Mouse (Mus musculus): ENCODE data around the gene Filip1l. TPM values are rescaled to one million over a fixed set of nuclear protein-coding genes. Genes with fewer than 3 reads are reported as not detected.

Filip1l gene
- polyA plus RNA-seq, 1 experiment from 2014 or later, result 26.0 TPM

DNA sequence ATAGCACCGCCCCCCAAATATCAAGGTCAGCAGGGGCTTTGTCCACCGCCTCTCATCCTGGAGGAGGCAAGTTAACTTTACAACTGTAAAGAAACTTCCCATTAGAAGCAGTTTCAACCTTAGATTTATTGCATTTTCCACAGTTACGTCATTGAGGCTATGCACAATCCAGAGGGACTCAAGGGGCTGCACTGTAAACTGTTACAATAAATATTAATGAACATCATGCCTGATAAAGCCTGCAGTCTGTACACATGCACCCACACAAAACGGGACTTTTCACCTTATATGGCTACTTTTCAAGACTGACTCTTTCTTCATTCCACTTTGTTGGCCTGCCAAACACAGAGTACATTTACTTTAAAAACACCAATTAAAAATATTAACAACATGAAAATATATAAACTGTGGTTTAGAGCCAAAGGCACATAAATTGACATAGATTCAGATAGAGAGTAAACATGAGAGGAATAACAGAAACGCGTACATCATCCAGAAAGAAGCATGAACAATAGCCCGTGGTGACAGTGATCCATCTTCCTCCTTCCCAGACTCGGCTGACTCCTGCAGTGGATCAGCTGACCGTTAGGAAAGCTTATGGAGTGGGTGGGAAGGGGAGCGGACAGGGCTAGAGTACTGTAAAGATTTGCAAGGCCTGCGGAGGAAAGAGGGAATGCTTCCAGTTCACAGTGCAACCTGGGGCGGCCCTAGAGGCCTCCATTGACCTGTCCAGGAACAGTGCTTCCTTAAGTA is 131.3 kb downstream of the Filip1l start:
- Histone ChIP-seq H3K4me1 (ENCODE audit: control insufficient read depth, insufficient read depth, low read length) (peaks cover 14% of the 10 kb centered on the region), H3K9me3 (replicated peaks; ENCODE audit: control insufficient read depth, low read length) (no peaks in the 10 kb centered on the region), H3K9ac (ENCODE audit: low read depth, low read length) (no peak overlapping the region), H3K27ac (ENCODE audit: low read depth, low read length) (no peak overlapping the region), H3K36me3 (ENCODE audit: control insufficient read depth, insufficient read depth, low read length) (no peaks in the 10 kb centered on the region), H3K4me3 (ENCODE audit: low read depth, low read length) (no peak overlapping the region), H3K27me3 (ENCODE audit: control insufficient read depth, insufficient read depth, low read length) (no peaks in the 10 kb centered on the region), H3K4me2 (no peak overlapping the region)
- ATAC-seq (replicated peaks; ENCODE audit: insufficient number of reproducible peaks, low FRiP score, low TSS enrichment), result no peak
- 62% methylated on average over 12 of the region's 12 CpGs for WGBS (ENCODE audit: insufficient replicate concordance)

DNA sequence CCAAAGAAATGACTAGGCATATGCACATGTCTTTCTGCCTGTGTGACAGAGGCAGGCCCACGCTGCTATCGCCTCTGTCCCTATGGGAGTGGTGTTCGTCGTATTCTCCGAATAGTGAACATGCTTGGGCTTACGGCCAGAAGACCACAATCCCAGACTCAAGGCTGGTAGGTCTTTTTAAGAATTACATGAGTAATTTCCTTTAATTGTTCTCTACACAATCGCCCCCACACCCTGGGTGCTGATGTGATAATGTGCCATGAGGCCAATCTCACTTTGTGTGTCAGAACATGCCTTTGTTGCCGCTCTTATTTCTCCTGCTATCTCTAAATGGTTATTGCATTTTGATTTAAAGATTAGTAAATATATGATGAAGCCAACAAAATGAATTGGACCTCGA is 132.4 kb downstream of the Filip1l start:
- H3K27me3 ChIP-seq (ENCODE audit: control insufficient read depth, insufficient read depth, low read length), result no peaks in the 10 kb centered on the region
- WGBS (ENCODE audit: insufficient replicate concordance), result 75% methylated on average over 9 of the region's 9 CpGs
- H3K4me2 ChIP-seq, result no peak overlapping the region
- no peaks in the 10 kb centered on the region for H3K9me3 ChIP-seq (replicated peaks; ENCODE audit: control insufficient read depth, low read length)
- H3K27ac ChIP-seq (ENCODE audit: low read depth, low read length), result no peak overlapping the region
- H3K4me3 ChIP-seq (ENCODE audit: low read depth, low read length), result no peak overlapping the region
- H3K9ac ChIP-seq (ENCODE audit: low read depth, low read length), result no peak overlapping the region
- peaks cover 14% of the 10 kb centered on the region for H3K4me1 ChIP-seq (ENCODE audit: control insufficient read depth, insufficient read depth, low read length)
- H3K36me3 ChIP-seq (ENCODE audit: control insufficient read depth, insufficient read depth, low read length), result no peaks in the 10 kb centered on the region
- ATAC-seq (replicated peaks; ENCODE audit: insufficient number of reproducible peaks, low FRiP score, low TSS enrichment), result no peak

GRCm38 (mm10) chr16:57486266-57486665 is 133.4 kb downstream of the Filip1l start:
- Histone ChIP-seq H3K4me2 (no peak overlapping the region), H3K27me3 (ENCODE audit: control insufficient read depth, insufficient read depth, low read length) (no peaks in the 10 kb centered on the region), H3K4me1 (ENCODE audit: control insufficient read depth, insufficient read depth, low read length) (peaks cover 14% of the 10 kb centered on the region), H3K27ac (ENCODE audit: low read depth, low read length) (no peak overlapping the region), H3K36me3 (ENCODE audit: control insufficient read depth, insufficient read depth, low read length) (no peaks in the 10 kb centered on the region), H3K9me3 (replicated peaks; ENCODE audit: control insufficient read depth, low read length) (no peaks in the 10 kb centered on the region), H3K9ac (ENCODE audit: low read depth, low read length) (no peak overlapping the region), H3K4me3 (ENCODE audit: low read depth, low read length) (no peak overlapping the region)
- ATAC-seq (replicated peaks; ENCODE audit: insufficient number of reproducible peaks, low FRiP score, low TSS enrichment), result no peak
- WGBS (ENCODE audit: insufficient replicate concordance), result 88% methylated on average over 5 of the region's 5 CpGs

GRCm38 (mm10) chr16:57488661-57489060 is 135.8 kb downstream of the Filip1l start:
- H3K4me1 ChIP-seq (ENCODE audit: control insufficient read depth, insufficient read depth, low read length), result peaks cover 7% of the 10 kb centered on the region
- no peaks in the 10 kb centered on the region for H3K9me3 ChIP-seq (replicated peaks; ENCODE audit: control insufficient read depth, low read length)
- no peaks in the 10 kb centered on the region for H3K36me3 ChIP-seq (ENCODE audit: control insufficient read depth, insufficient read depth, low read length)
- H3K27me3 ChIP-seq (ENCODE audit: control insufficient read depth, insufficient read depth, low read length), result no peaks in the 10 kb centered on the region
- H3K9ac ChIP-seq (ENCODE audit: low read depth, low read length), result no peak overlapping the region
- no peak overlapping the region for H3K27ac ChIP-seq (ENCODE audit: low read depth, low read length)
- ATAC-seq (replicated peaks; ENCODE audit: insufficient number of reproducible peaks, low FRiP score, low TSS enrichment), result no peak
- H3K4me2 ChIP-seq, result no peak overlapping the region
- no peak overlapping the region for H3K4me3 ChIP-seq (ENCODE audit: low read depth, low read length)

DNA sequence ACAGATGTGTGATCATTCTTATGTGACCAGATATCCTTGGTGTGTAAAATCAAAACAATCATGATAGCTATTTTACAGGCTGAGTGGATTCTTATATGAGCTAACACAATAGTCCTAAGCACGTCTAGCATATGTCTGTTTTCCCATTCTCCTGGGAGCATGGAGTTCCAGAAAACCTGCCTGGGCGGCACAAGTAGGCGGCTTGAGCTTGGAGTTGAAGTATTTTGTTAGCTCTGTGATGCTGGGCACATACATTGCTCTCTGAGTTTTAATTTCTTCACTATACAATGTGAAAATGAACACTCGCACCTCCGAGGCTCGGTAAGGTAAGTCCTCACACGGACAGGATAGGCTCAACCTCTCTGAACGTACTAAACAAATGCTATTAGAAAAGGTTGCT is 137.8 kb downstream of the Filip1l start:
- H3K27me3 ChIP-seq (ENCODE audit: control insufficient read depth, insufficient read depth, low read length), result no peaks in the 10 kb centered on the region
- no peaks in the 10 kb centered on the region for H3K9me3 ChIP-seq (replicated peaks; ENCODE audit: control insufficient read depth, low read length)
- WGBS (ENCODE audit: insufficient replicate concordance), result 92% methylated on average over 8 of the region's 8 CpGs
- no peak overlapping the region for H3K27ac ChIP-seq (ENCODE audit: low read depth, low read length)
- no peaks in the 10 kb centered on the region for H3K36me3 ChIP-seq (ENCODE audit: control insufficient read depth, insufficient read depth, low read length)
- H3K4me1 ChIP-seq (ENCODE audit: control insufficient read depth, insufficient read depth, low read length), result no peaks in the 10 kb centered on the region
- no peak overlapping the region for H3K4me2 ChIP-seq
- H3K4me3 ChIP-seq (ENCODE audit: low read depth, low read length), result no peak overlapping the region
- no peak overlapping the region for H3K9ac ChIP-seq (ENCODE audit: low read depth, low read length)
- no peak for ATAC-seq (replicated peaks; ENCODE audit: insufficient number of reproducible peaks, low FRiP score, low TSS enrichment)

- Histone ChIP-seq H3K4me1 (ENCODE audit: control insufficient read depth, insufficient read depth, low read length) (peaks cover 3% of the 10 kb centered on the region; the same call in 1 of the 2 replicates), H3K4me3 (ENCODE audit: low read depth, low read length) (no peak overlapping the region), H3K36me3 (ENCODE audit: control insufficient read depth, insufficient read depth, low read length) (no peaks in the 10 kb centered on the region), H3K27me3 (ENCODE audit: control insufficient read depth, insufficient read depth, low read length) (no peaks in the 10 kb centered on the region), H3K27ac (ENCODE audit: low read depth, low read length) (no peak overlapping the region), H3K4me2 (no peak overlapping the region), H3K9ac (ENCODE audit: low read depth, low read length) (no peak overlapping the region), H3K9me3 (replicated peaks; ENCODE audit: control insufficient read depth, low read length) (no peaks in the 10 kb centered on the region)
- WGBS (ENCODE audit: insufficient replicate concordance), result 89% methylated on average over 4 of the region's 4 CpGs
- ATAC-seq (replicated peaks; ENCODE audit: insufficient number of reproducible peaks, low FRiP score, low TSS enrichment), result no peak
Measured at GRCm38 (mm10) chr16:57491853-57492252, 139.0 kb downstream of the Filip1l start.

DNA sequence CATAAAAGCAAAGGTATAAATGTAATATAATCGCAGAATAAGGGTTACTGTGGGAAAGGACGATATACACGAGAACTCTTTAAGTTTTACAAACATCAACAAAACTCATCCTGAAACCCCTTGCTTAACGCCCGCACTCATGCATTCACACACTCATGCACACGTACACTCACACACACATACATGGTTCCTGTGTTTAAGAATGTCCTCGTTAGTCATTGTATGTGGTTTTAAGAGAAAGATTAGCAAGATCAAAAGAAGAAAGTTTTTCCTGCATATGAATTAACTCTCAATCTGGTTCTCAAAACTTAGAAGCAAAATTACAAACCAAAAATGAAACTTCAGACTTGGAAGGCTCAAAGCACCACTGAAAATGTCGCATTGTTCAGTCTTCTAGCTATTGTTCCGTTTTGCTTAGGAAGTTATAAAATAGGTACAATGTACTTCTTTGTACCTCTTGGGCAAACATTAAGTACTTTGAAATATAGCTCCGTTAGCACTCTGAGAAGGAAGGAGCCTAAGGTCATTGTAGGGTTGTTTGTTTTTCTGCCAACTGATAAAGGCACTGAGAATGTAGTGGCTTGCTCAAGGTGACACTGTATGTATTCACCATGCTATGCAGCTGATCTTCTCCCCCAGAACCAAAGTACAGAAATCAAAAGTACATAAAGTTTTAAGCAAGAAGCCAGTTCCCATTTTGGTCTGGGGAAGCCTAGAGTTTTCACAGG is 142.7 kb downstream of the Filip1l start:
- H3K9ac ChIP-seq (ENCODE audit: low read depth, low read length), result no peak overlapping the region

GRCm38 (mm10) chr16:57496437-57497173 is 143.7 kb downstream of the Filip1l start:
- 67% methylated on average over 10 of the region's 10 CpGs for WGBS (ENCODE audit: insufficient replicate concordance)
- ATAC-seq (replicated peaks; ENCODE audit: insufficient number of reproducible peaks, low FRiP score, low TSS enrichment), result no peak; the same call in 1 of the 2 replicates
- H3K9me3 ChIP-seq (replicated peaks; ENCODE audit: control insufficient read depth, low read length), result no peaks in the 10 kb centered on the region
- no peaks in the 10 kb centered on the region for H3K27me3 ChIP-seq (ENCODE audit: control insufficient read depth, insufficient read depth, low read length)
- H3K4me3 ChIP-seq (ENCODE audit: low read depth, low read length), result no peak overlapping the region
- H3K4me2 ChIP-seq, result no peak overlapping the region
- no peak overlapping the region for H3K9ac ChIP-seq (ENCODE audit: low read depth, low read length)
- H3K36me3 ChIP-seq (ENCODE audit: control insufficient read depth, insufficient read depth, low read length), result no peaks in the 10 kb centered on the region
- H3K4me1 ChIP-seq (ENCODE audit: control insufficient read depth, insufficient read depth, low read length), result peaks cover 7% of the 10 kb centered on the region; the same call in 1 of the 2 replicates
- no peak overlapping the region; the same call in 1 of the 2 replicates for H3K27ac ChIP-seq (ENCODE audit: low read depth, low read length)

More for the DNA sequence above, 142.7 kb downstream of the Filip1l start:
- H3K4me2 ChIP-seq, result no peak overlapping the region
- ATAC-seq (replicated peaks; ENCODE audit: insufficient number of reproducible peaks, low FRiP score, low TSS enrichment), result no peak
- H3K27ac ChIP-seq (ENCODE audit: low read depth, low read length), result no peak overlapping the region
- no peaks in the 10 kb centered on the region for H3K27me3 ChIP-seq (ENCODE audit: control insufficient read depth, insufficient read depth, low read length)
- H3K9me3 ChIP-seq (replicated peaks; ENCODE audit: control insufficient read depth, low read length), result no peaks in the 10 kb centered on the region
- H3K36me3 ChIP-seq (ENCODE audit: control insufficient read depth, insufficient read depth, low read length), result no peaks in the 10 kb centered on the region
- peaks cover 7% of the 10 kb centered on the region; the same call in 1 of the 2 replicates for H3K4me1 ChIP-seq (ENCODE audit: control insufficient read depth, insufficient read depth, low read length)
- WGBS (ENCODE audit: insufficient replicate concordance), result 71% methylated on average over 10 of the region's 10 CpGs
- H3K4me3 ChIP-seq (ENCODE audit: low read depth, low read length), result no peak overlapping the region

All from heart, embryonic 11.5 days (tissue).